Mouse (Mus musculus) heart, postnatal 0 days (tissue): ENCODE measurements at regions not wholly inside any gene's neighbourhood (a gene's known extent, or its start where the extent isn't known, plus 50 kb on each side); places are given as distances from the start of the nearest gene placed in this dataset.

Experiments
- CTCF ChIP-seq: IDR thresholded peaks from 2 replicates; pipeline ENCODE4 v1.5.1; 2016; ENCODE audit warnings: antibody characterized with exemption, control low read depth, low read depth
- EP300 ChIP-seq: IDR thresholded peaks from 2 replicates; pipeline ENCODE4 v1.6.1; 2016; ENCODE audit warnings: antibody characterized with exemption, low read depth

DNA sequence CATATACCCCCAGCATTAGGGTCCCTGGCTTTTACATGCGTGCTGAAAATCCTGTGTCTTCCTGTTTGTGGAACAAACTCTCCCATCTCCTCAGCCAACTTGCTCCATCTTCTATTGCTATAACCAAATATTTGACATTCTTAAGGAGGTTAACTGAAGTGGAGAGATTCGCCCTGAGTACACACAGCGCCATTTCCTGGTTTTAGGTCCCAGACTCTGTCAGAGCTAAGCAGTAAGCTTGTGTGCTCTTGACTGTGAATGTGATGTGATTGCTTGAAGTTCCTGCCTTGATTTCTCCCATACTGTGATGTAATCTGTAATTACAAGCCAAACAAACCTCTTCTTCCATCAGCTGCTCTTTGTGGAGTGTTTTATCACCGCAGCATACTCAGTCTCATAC lies 110.8 kb downstream of the Fgf18 start:
- no peak for TF ChIP-seq CTCF
- no peak for TF ChIP-seq EP300
